ENCODE assay signal across 28 mouse cellular contexts in the genomic region with DNA sequence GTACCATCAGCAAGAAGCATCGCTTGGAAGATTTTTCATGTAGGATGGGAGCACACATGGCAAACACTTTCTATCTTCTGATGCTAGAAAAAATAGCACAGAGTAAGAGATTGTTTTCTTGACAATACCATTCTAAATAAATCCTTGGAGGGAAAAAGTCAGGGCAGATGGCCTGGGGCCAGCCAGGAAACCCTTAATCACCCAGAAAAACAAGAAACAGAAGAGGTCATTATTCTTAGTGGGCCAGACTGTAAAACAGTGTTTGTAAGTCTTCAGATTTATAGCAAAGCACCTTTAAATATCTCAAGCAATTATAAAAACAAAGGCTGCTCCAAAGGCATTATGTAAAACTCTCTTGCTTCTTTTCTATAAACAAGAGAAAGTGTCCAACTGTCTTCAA.
A peak's percentile ranks its signal among the peaks of the same experiment; 100 is the strongest.
DNase-seq lines count a peak whose midpoint lies in the region; ATAC-seq and TF ChIP-seq lines count a peak whose summit lies in the region.
"Had no signal": no experiment of that assay in that cellular context is flagged by ENCODE, and none has a peak within 500 bp of the region (broad histone marks: within the 10 kb centered on the region; RNA-seq: fewer than 3 reads in every experiment).

No protein-coding gene starts in this region.

- no peak overlapping the region for H3K4me3 ChIP-seq in kidney, adult 2 months (ENCODE audit: insufficient read depth, low read depth, low read length)
- H3K4me3 ChIP-seq in kidney, postnatal 0 days (replicated peaks; ENCODE audit: low read depth, low read length): no peak overlapping the region
- no peak overlapping the region for H3K4me3 ChIP-seq in limb, embryonic 10.5 days
- no peak overlapping the region for H3K4me3 ChIP-seq in liver, embryonic 11.5 days (ENCODE audit: low read depth, low read length)
- H3K4me3 ChIP-seq: forebrain, embryonic 10.5 days; heart, embryonic 15.5 days; hindbrain, embryonic 13.5 days; left cerebral cortex, adult 2 months; megakaryocyte, embryonic 14.5 days; midbrain, embryonic 15.5 days; neural tube, embryonic 12.5 days had no signal

- DNase-seq in forelimb bud, embryonic 11.5 days (ENCODE audit: low read depth, low spot score): peak; percentile 26
- DNase-seq in kidney, adult 2 months: peak; percentile 39
- peak; percentile 80 for DNase-seq in kidney, postnatal 0 days (ENCODE audit: low spot score)
- no peak for DNase-seq in limb, embryonic 10.5 days (ENCODE audit: low spot score)
- no peak for DNase-seq in cerebellum, postnatal 14 days
- DNase-seq in liver, embryonic 11.5 days (ENCODE audit: low spot score): no peak
- no peak for DNase-seq in heart, adult 18-20 months
- DNase-seq: adrenal gland, postnatal 10 days; B cell, adult 2 months; cerebellum, adult 2 months; cerebellum, postnatal 36 days; gastrocnemius, postnatal 36 days; heart, postnatal 36 days; layer of hippocampus, adult 9-11 months; lung, embryonic 14.5 days; lung, postnatal 36 days; right cerebral cortex, postnatal 14 days had no signal

- no peak overlapping the region for H3K9ac ChIP-seq in kidney, postnatal 0 days (ENCODE audit: low read depth, low read length)
- no peak overlapping the region for H3K9ac ChIP-seq in liver, embryonic 11.5 days (ENCODE audit: low read depth, low read length)
- H3K9ac ChIP-seq: heart, embryonic 15.5 days; hindbrain, embryonic 13.5 days; liver, embryonic 14.5 days; lung, embryonic 14.5 days; midbrain, embryonic 15.5 days; neural tube, embryonic 12.5 days had no signal

- no peak for TF ChIP-seq POLR2A in kidney, adult 2 months (IDR thresholded peaks at IDR 0.05; ENCODE audit: low read depth, low read length)

- 41% methylated on average over 1 of the region's 1 CpGs for WGBS in kidney, adult 2 months
- 24% methylated on average over 1 of the region's 1 CpGs for WGBS in kidney, postnatal 0 days
- 76% methylated on average over 1 of the region's 1 CpGs for WGBS in limb, embryonic 10.5 days
- WGBS in liver, embryonic 11.5 days: 67% methylated on average over 1 of the region's 1 CpGs

- H3K36me3 ChIP-seq in kidney, adult 2 months (ENCODE audit: control insufficient read depth, insufficient read depth, low read length): no peaks in the 10 kb centered on the region
- no peaks in the 10 kb centered on the region for H3K36me3 ChIP-seq in kidney, postnatal 0 days (ENCODE audit: insufficient read depth, low read length)
- no peaks in the 10 kb centered on the region for H3K36me3 ChIP-seq in limb, embryonic 10.5 days
- no peaks in the 10 kb centered on the region for H3K36me3 ChIP-seq in liver, embryonic 11.5 days (ENCODE audit: control insufficient read depth, insufficient read depth, low read length)
- H3K36me3 ChIP-seq: forebrain, embryonic 10.5 days; heart, embryonic 15.5 days; hindbrain, embryonic 13.5 days; midbrain, embryonic 15.5 days; neural tube, embryonic 12.5 days had no signal

- no peaks in the 10 kb centered on the region for H3K27me3 ChIP-seq in kidney, adult 2 months (replicated peaks; ENCODE audit: control insufficient read depth, insufficient read depth, low read length)
- H3K27me3 ChIP-seq in kidney, postnatal 0 days (ENCODE audit: insufficient read depth, low read length): no peaks in the 10 kb centered on the region
- H3K27me3 ChIP-seq in limb, embryonic 10.5 days (ENCODE audit: low read depth, poor library complexity, severe bottlenecking): no peaks in the 10 kb centered on the region
- no peaks in the 10 kb centered on the region for H3K27me3 ChIP-seq in liver, embryonic 11.5 days (replicated peaks; ENCODE audit: control insufficient read depth, insufficient read depth, low read length)
- H3K27me3 ChIP-seq: heart, embryonic 15.5 days; hindbrain, embryonic 13.5 days; megakaryocyte, embryonic 14.5 days; midbrain, embryonic 15.5 days; neural tube, embryonic 12.5 days had no signal

- peaks cover 8% of the 10 kb centered on the region; the same call in 1 of the 2 replicates for H3K4me1 ChIP-seq in kidney, adult 2 months (ENCODE audit: control insufficient read depth, insufficient read depth, low read length)
- 0 out of 2 replicates have a peak, but pooled peaks cover 5% of the 10 kb centered on the region for H3K4me1 ChIP-seq in kidney, postnatal 0 days (replicated peaks; ENCODE audit: insufficient read depth, low read length)
- H3K4me1 ChIP-seq in limb, embryonic 10.5 days: peaks cover 10% of the 10 kb centered on the region
- H3K4me1 ChIP-seq in liver, embryonic 11.5 days (replicated peaks; ENCODE audit: control insufficient read depth, insufficient read depth, low read length): no peaks in the 10 kb centered on the region
- H3K4me1 ChIP-seq: forebrain, embryonic 10.5 days; heart, embryonic 15.5 days; hindbrain, embryonic 13.5 days; megakaryocyte, embryonic 14.5 days; midbrain, embryonic 15.5 days; neural tube, embryonic 12.5 days had no signal

- no peak overlapping the region for H3K4me2 ChIP-seq in kidney, postnatal 0 days (ENCODE audit: low read length)
- no peak overlapping the region for H3K4me2 ChIP-seq in liver, embryonic 11.5 days
- H3K4me2 ChIP-seq: heart, embryonic 15.5 days; hindbrain, embryonic 13.5 days; lung, embryonic 14.5 days; midbrain, embryonic 15.5 days; neural tube, embryonic 12.5 days had no signal

- H3K9me3 ChIP-seq in kidney, postnatal 0 days (replicated peaks; ENCODE audit: low read length): no peaks in the 10 kb centered on the region; the same call in 1 of the 2 replicates
- H3K9me3 ChIP-seq in limb, embryonic 10.5 days (replicated peaks): no peaks in the 10 kb centered on the region
- no peaks in the 10 kb centered on the region for H3K9me3 ChIP-seq in liver, embryonic 11.5 days (ENCODE audit: control insufficient read depth, low read length)
- H3K9me3 ChIP-seq: heart, embryonic 15.5 days; hindbrain, embryonic 13.5 days; megakaryocyte, embryonic 14.5 days; midbrain, embryonic 15.5 days; neural tube, embryonic 12.5 days had no signal

- H3K27ac ChIP-seq in kidney, adult 2 months (ENCODE audit: insufficient read depth, low read depth, low read length): no peak overlapping the region
- H3K27ac ChIP-seq in kidney, postnatal 0 days: no peak overlapping the region
- peak overlapping the region; percentile 65 for H3K27ac ChIP-seq in limb, embryonic 10.5 days
- H3K27ac ChIP-seq in liver, embryonic 11.5 days (ENCODE audit: low read depth, low read length): no peak overlapping the region
- H3K27ac ChIP-seq: forebrain, embryonic 10.5 days; heart, embryonic 15.5 days; hindbrain, embryonic 13.5 days; left cerebral cortex, adult 2 months; liver, embryonic 14.5 days; midbrain, embryonic 15.5 days; neural tube, embryonic 12.5 days; stomach, postnatal 0 days had no signal

- no peak for ATAC-seq in kidney, postnatal 0 days (replicated peaks; ENCODE audit: low FRiP score, low read depth)
- no peak for ATAC-seq in liver, embryonic 11.5 days (replicated peaks; ENCODE audit: low FRiP score)
- ATAC-seq: forebrain, embryonic 16.5 days; intestine, embryonic 16.5 days; midbrain, embryonic 15.5 days had no signal

- TF ChIP-seq CTCF in kidney, adult 2 months (conservative IDR thresholded peaks at IDR 0.05; ENCODE audit: insufficient read depth, insufficient read length, low read depth, low read length): no peak
- no peak for TF ChIP-seq CTCF in kidney, postnatal 0 days (IDR thresholded peaks at IDR 0.05; ENCODE audit: low read depth)

Comparison
In these comparisons a context has a peak if more than half of its experiments do, and no peak if none do; other contexts are left out.
1. DNase-seq: peak in forelimb bud, embryonic 11.5 days (single experiment), kidney, adult 2 months (single experiment) and kidney, postnatal 0 days (single experiment); none in limb, embryonic 10.5 days (single experiment), cerebellum, postnatal 14 days (0 of 2), liver, embryonic 11.5 days (single experiment) and heart, adult 18-20 months (0 of 2).